Mouse (Mus musculus): Measurements from ENCODE around the gene Prkn. TPM values are rescaled to one million over a fixed set of nuclear protein-coding genes. Genes with fewer than 3 reads are reported as not detected.

Prkn gene
- polyA plus RNA-seq, 1 experiment from 2014 or later, result 2.8 TPM

DNA sequence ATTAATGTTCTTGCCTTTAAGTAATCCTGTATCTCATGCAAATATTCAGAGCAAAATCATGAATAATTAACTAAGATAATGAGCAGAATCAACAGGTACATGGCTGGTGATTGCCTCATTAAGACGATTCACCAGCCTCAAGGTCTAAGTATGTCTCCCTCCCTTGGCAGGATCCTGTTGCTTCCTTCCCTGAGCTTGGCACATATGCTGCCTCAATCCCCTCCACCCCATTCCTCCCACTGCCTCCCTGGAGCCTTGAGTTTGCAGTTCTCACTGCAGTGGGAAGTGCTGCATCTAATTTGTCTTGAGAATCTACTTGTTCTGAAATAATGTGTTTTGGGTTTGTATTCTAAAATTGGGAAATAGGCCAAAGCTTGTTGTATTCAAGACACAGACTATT, 496.0 kb downstream of the Prkn start:
- H3K9ac ChIP-seq (replicated peaks; ENCODE audit: low read length), result no peak overlapping the region
- H3K4me1 ChIP-seq (ENCODE audit: insufficient read depth, low read length), result no peaks in the 10 kb centered on the region
- H3K4me3 ChIP-seq (ENCODE audit: low read length), result no peak overlapping the region
- no peak for ATAC-seq (ENCODE audit: low FRiP score, low TSS enrichment)
- 47% methylated on average over 1 of the region's 1 CpGs for WGBS
- H3K36me3 ChIP-seq (ENCODE audit: insufficient read depth, low read length), result no peaks in the 10 kb centered on the region
- no peak overlapping the region for H3K27ac ChIP-seq (ENCODE audit: low read length)
- no peaks in the 10 kb centered on the region for H3K27me3 ChIP-seq (ENCODE audit: insufficient read depth, low read length)
- H3K4me2 ChIP-seq (replicated peaks; ENCODE audit: low read depth, low read length), result no peak overlapping the region
- H3K9me3 ChIP-seq (ENCODE audit: low read length), result no peaks in the 10 kb centered on the region

DNA sequence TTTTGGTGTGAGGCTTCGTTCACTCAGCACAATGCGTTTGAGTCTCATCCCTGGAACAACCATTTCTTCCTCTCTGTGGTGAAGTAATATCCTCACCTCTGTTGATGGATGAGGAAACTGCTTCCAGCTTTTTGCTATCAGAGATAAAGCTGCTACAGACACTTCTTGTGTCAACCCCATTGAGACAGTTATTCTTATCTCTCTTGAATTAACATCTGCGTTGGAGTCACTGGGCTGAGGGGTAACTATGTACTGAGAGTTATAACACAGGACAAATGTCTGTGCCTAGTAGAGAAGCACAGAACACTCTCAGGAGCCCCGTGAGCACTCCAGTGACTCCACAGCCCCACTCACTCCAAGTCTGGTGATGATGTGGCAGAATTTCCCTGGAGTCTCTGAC, 500.2 kb downstream of the Prkn start:
- no peaks in the 10 kb centered on the region for H3K27me3 ChIP-seq (ENCODE audit: insufficient read depth, low read length)
- H3K9me3 ChIP-seq (ENCODE audit: low read length), result no peaks in the 10 kb centered on the region
- no peak overlapping the region for H3K4me2 ChIP-seq (replicated peaks; ENCODE audit: low read depth, low read length)
- WGBS, result 58% methylated on average over 4 of the region's 4 CpGs
- no peak overlapping the region for H3K4me3 ChIP-seq (ENCODE audit: low read length)
- H3K27ac ChIP-seq (ENCODE audit: low read length), result no peak overlapping the region
- no peaks in the 10 kb centered on the region for H3K36me3 ChIP-seq (ENCODE audit: insufficient read depth, low read length)
- H3K4me1 ChIP-seq (ENCODE audit: insufficient read depth, low read length), result no peaks in the 10 kb centered on the region
- ATAC-seq (ENCODE audit: low FRiP score, low TSS enrichment), result no peak
- H3K9ac ChIP-seq (replicated peaks; ENCODE audit: low read length), result no peak overlapping the region

DNA sequence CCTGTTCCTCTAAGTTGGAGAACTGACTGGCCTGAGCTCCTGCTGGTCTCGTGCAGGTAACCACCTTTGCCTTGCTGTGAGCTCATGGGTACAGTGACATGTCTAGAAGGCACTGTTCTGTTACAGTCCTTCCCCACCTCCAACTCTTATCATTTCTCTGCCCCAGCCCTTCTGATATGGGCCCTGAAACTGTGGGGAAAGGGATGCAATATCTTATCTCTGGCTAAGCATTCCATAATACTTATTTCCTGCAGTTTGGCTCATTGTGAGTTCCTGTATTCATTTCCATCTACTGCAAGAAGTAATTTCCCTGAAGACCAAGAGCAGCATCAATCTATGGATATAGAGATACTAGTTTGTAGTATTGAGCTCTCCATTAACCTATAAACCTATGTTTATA, 506.1 kb downstream of the Prkn start:
- Histone ChIP-seq H3K4me3 (ENCODE audit: low read length) (no peak overlapping the region), H3K27me3 (ENCODE audit: insufficient read depth, low read length) (no peaks in the 10 kb centered on the region), H3K27ac (ENCODE audit: low read length) (no peak overlapping the region), H3K36me3 (ENCODE audit: insufficient read depth, low read length) (no peaks in the 10 kb centered on the region), H3K9me3 (ENCODE audit: low read length) (no peaks in the 10 kb centered on the region), H3K4me2 (replicated peaks; ENCODE audit: low read depth, low read length) (no peak overlapping the region), H3K4me1 (ENCODE audit: insufficient read depth, low read length) (no peaks in the 10 kb centered on the region), H3K9ac (replicated peaks; ENCODE audit: low read length) (no peak overlapping the region)
- ATAC-seq (ENCODE audit: low FRiP score, low TSS enrichment), result no peak
- 96% methylated on average over 1 of the region's 1 CpGs for WGBS

DNA sequence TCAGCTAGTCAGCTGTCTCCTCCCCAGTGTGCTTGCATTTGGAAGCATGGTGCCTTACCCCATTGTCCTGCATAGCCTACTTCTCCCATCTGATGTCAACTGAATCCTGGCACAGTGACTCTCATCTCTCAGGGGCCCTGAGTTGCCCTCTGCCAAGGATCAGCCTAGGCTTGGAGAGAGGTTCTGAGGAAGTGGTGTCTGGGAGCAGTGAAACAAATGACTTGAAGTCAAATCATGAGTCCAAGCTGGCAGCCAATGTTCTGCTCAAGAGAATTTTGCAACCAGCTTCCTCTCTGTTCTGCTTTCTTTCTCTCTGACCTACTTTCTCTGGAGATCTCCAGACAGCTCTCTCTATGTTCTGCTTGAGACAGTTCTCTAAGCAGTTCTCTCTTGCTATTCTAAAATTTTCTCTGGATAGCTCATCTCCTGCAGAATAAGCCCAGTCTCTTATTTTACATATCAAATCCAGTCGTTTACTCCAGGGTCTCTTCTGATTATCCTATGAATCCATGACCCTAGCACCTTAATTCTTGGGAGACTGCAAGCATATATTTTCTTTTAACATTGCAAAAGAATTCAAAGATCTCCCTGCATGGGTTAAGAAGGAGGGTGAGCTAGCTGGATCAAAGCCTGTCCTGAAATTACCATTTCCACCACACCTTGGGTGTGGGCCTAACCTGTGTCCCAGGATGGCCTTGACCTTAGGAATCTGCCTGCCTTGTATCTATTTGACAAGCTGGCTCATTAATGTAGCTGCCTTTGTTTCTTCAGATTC, 512.8 kb downstream of the Prkn start:
- Histone ChIP-seq H3K27me3 (ENCODE audit: insufficient read depth, low read length) (no peaks in the 10 kb centered on the region), H3K4me3 (ENCODE audit: low read length) (no peak overlapping the region), H3K27ac (ENCODE audit: low read length) (no peak overlapping the region), H3K4me1 (ENCODE audit: insufficient read depth, low read length) (no peaks in the 10 kb centered on the region), H3K9ac (replicated peaks; ENCODE audit: low read length) (no peak overlapping the region), H3K9me3 (ENCODE audit: low read length) (no peaks in the 10 kb centered on the region), H3K36me3 (ENCODE audit: insufficient read depth, low read length) (no peaks in the 10 kb centered on the region), H3K4me2 (replicated peaks; ENCODE audit: low read depth, low read length) (no peak overlapping the region)
- ATAC-seq (ENCODE audit: low FRiP score, low TSS enrichment), result no peak
- WGBS, result 21% methylated on average over 1 of the region's 1 CpGs

DNA sequence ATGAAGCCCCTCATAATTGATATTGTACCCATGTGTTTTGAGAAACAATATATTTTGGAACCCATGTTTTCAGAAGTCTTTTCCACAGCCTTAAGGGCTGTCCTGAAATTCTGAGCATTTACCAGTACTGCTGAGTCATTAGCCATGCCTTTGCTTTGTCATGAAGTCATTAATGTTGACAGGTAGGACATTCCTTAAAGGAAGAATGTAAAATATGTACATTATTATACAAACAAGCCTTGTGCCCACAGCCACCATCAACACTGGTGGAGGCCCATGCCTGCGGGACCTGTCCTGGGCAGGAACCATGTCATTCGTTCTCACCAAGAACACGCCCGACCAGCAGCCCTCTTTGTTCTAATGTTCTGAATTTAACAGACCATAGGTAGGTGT, 513.4 kb downstream of the Prkn start:
- no peak overlapping the region for H3K4me3 ChIP-seq (ENCODE audit: low read length)
- no peaks in the 10 kb centered on the region for H3K36me3 ChIP-seq (ENCODE audit: insufficient read depth, low read length)
- no peaks in the 10 kb centered on the region for H3K9me3 ChIP-seq (ENCODE audit: low read length)
- no peaks in the 10 kb centered on the region for H3K4me1 ChIP-seq (ENCODE audit: insufficient read depth, low read length)
- ATAC-seq (ENCODE audit: low FRiP score, low TSS enrichment), result no peak
- no peaks in the 10 kb centered on the region for H3K27me3 ChIP-seq (ENCODE audit: insufficient read depth, low read length)
- H3K4me2 ChIP-seq (replicated peaks; ENCODE audit: low read depth, low read length), result no peak overlapping the region
- no peak overlapping the region for H3K9ac ChIP-seq (replicated peaks; ENCODE audit: low read length)
- 76% methylated on average over 4 of the region's 4 CpGs for WGBS
- no peak overlapping the region for H3K27ac ChIP-seq (ENCODE audit: low read length)

DNA sequence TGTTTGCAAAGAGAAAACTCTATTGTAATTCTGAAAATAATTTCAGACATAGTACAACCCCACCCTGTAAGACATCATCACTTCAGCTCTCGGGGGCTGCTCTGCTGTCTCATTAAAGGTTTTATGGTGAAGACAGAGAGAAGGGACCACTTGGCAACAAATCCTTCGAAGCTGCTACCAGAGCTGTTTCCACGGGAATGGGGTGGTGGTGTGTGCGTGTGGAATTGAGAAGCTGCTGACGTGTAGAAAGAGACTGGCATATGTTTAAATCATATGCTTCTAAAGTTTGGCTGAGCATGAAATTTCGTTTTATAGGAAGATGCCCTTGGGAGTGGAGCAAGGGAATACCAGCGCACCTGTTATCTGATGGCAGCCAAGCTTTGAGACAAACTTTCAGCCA, 514.2 kb downstream of the Prkn start:
- Histone ChIP-seq H3K9ac (replicated peaks; ENCODE audit: low read length) (no peak overlapping the region), H3K4me3 (ENCODE audit: low read length) (no peak overlapping the region), H3K4me2 (replicated peaks; ENCODE audit: low read depth, low read length) (no peak overlapping the region)

DNA sequence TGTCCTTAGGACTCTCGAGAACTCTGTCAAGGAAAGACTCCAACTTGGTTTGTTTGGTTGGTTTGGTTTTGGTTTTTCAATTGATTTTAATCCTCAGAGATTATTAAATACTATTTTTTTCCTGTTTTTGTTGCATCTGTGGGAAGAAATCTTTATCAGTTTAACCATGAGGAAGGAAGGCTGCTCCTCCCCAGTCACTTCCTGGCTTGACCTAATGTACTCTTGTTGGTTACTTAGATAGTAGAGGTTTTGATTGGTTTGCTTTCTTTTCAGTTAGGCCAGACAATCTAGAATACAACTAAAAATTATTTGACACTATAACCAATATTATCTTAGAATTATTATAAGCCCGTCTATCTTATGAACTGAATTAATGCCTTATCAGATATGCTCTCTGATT, 535.3 kb downstream of the Prkn start:
- Histone ChIP-seq H3K36me3 (ENCODE audit: insufficient read depth, low read length) (no peaks in the 10 kb centered on the region), H3K4me2 (replicated peaks; ENCODE audit: low read depth, low read length) (no peak overlapping the region), H3K9ac (replicated peaks; ENCODE audit: low read length) (no peak overlapping the region), H3K27ac (ENCODE audit: low read length) (no peak overlapping the region), H3K27me3 (ENCODE audit: insufficient read depth, low read length) (no peaks in the 10 kb centered on the region), H3K4me1 (ENCODE audit: insufficient read depth, low read length) (no peaks in the 10 kb centered on the region), H3K4me3 (ENCODE audit: low read length) (no peak overlapping the region), H3K9me3 (ENCODE audit: low read length) (no peaks in the 10 kb centered on the region)
- ATAC-seq (ENCODE audit: low FRiP score, low TSS enrichment), result no peak
- WGBS, result 88% methylated on average over 2 of the region's 2 CpGs

More for the DNA sequence above, 514.2 kb downstream of the Prkn start:
- ATAC-seq (ENCODE audit: low FRiP score, low TSS enrichment), result no peak
- no peaks in the 10 kb centered on the region for H3K4me1 ChIP-seq (ENCODE audit: insufficient read depth, low read length)
- 77% methylated on average over 7 of the region's 7 CpGs for WGBS
- no peak overlapping the region for H3K27ac ChIP-seq (ENCODE audit: low read length)
- H3K27me3 ChIP-seq (ENCODE audit: insufficient read depth, low read length), result no peaks in the 10 kb centered on the region
- no peaks in the 10 kb centered on the region for H3K36me3 ChIP-seq (ENCODE audit: insufficient read depth, low read length)
- no peaks in the 10 kb centered on the region for H3K9me3 ChIP-seq (ENCODE audit: low read length)

DNA sequence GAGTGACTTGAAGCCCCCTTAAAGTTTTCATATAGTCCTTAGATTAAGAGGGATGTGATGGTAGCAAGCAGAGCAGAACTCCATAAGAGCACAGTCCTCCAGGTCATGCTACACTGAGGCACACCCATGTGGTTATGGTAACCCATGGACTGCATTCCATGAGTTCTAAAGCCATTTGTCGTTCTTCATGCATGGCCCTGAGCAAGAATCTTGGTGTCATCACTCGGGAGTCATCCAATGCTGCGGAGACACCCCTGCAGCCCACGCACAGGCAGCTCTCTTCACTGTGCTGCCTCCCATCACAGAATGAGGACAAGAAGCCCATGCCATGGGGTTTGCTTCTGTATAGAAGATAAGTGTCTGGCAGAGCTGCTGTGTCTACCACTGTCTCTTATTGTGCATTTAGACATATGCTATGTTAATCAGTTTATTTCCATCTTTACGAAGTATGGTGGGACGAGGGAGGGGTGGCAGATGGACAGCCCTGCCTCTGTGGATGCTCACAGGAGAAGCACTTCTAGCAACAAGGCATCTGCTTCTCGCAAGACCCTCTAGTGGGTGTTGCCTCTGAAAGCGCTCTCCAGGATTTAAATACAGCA, 543.3 kb downstream of the Prkn start:
- Histone ChIP-seq H3K4me1 (ENCODE audit: insufficient read depth, low read length) (no peaks in the 10 kb centered on the region), H3K9me3 (ENCODE audit: low read length) (no peaks in the 10 kb centered on the region), H3K4me3 (ENCODE audit: low read length) (no peak overlapping the region), H3K27ac (ENCODE audit: low read length) (no peak overlapping the region), H3K9ac (replicated peaks; ENCODE audit: low read length) (no peak overlapping the region), H3K4me2 (replicated peaks; ENCODE audit: low read depth, low read length) (no peak overlapping the region), H3K36me3 (ENCODE audit: insufficient read depth, low read length) (no peaks in the 10 kb centered on the region), H3K27me3 (ENCODE audit: insufficient read depth, low read length) (no peaks in the 10 kb centered on the region)
- ATAC-seq (ENCODE audit: low FRiP score, low TSS enrichment), result no peak
- WGBS, result 89% methylated on average over 8 of the region's 8 CpGs

DNA sequence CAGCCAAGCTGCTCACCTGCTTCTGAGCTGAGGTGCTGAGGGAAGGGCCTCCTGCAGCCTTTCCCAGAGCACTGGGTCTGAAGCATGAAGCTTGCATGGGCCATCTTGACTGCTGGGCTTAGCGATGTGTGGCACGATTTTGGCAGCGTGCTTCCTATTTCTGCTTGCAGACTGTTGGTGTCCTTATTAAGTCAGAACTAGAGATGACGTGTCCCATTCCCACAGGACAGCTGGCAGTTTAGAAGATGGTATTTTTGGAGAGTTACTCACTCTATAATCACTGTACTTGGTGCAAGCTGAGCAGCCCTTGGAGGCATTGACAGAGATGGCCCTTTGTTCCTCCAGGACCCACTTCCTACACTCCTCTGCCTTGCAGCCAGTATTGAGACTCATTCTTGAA, 545.1 kb downstream of the Prkn start:
- Histone ChIP-seq H3K9me3 (ENCODE audit: low read length) (no peaks in the 10 kb centered on the region), H3K4me2 (replicated peaks; ENCODE audit: low read depth, low read length) (no peak overlapping the region), H3K4me1 (ENCODE audit: insufficient read depth, low read length) (no peaks in the 10 kb centered on the region), H3K4me3 (ENCODE audit: low read length) (no peak overlapping the region), H3K9ac (replicated peaks; ENCODE audit: low read length) (no peak overlapping the region), H3K36me3 (ENCODE audit: insufficient read depth, low read length) (no peaks in the 10 kb centered on the region), H3K27me3 (ENCODE audit: insufficient read depth, low read length) (no peaks in the 10 kb centered on the region), H3K27ac (ENCODE audit: low read length) (no peak overlapping the region)
- no peak for ATAC-seq (ENCODE audit: low FRiP score, low TSS enrichment)
- 90% methylated on average over 4 of the region's 4 CpGs for WGBS

DNA sequence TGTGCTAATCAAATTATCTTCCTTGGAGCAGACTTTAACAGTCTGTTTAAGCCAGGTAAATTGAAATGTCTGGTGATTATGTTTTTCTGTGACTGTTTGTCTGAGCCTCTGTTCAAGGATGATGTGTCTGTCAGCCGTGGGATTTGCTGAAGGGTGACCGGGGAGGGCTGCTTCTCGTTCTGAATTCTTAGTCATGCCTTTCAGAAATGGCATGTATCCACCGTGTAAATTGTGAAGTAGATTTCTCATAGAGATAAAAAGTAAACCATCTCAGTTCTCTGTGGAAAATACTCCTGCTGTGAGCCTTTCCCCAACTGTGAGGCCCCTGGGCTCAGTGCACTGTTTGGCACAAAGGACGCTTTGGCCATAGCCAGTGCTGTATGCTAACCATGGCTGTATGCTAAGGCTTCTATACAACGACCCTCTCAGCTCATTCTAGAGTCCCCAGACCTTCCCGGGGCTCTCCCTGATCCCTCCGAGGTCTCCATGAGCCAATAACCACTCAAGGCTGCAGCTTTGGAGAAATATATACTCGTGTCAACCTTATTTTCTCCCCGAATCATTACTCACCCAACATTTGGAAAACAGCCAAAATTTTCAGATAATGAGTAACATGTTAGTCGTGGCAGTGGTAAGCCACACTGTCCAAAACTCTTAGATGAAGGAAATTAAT, 552.6 kb downstream of the Prkn start:
- Histone ChIP-seq H3K4me3 (ENCODE audit: low read length) (no peak overlapping the region), H3K9ac (replicated peaks; ENCODE audit: low read length) (no peak overlapping the region), H3K4me2 (replicated peaks; ENCODE audit: low read depth, low read length) (no peak overlapping the region), H3K4me1 (ENCODE audit: insufficient read depth, low read length) (0 out of 2 replicates have a peak, but pooled peaks cover 3% of the 10 kb centered on the region), H3K9me3 (ENCODE audit: low read length) (no peaks in the 10 kb centered on the region; the same call in 1 of the 2 replicates), H3K36me3 (ENCODE audit: insufficient read depth, low read length) (no peaks in the 10 kb centered on the region), H3K27ac (ENCODE audit: low read length) (no peak overlapping the region), H3K27me3 (ENCODE audit: insufficient read depth, low read length) (no peaks in the 10 kb centered on the region)
- 45% methylated on average over 11 of the region's 11 CpGs for WGBS
- no peak for ATAC-seq (ENCODE audit: low FRiP score, low TSS enrichment)

All from kidney, embryonic 16.5 days (tissue).